Mouse (Mus musculus) right cerebral cortex, postnatal 25 days (tissue): ENCODE results near the gene Ankrd13c.
"Not testable (repeated sequence)": the region's sequence is repeated elsewhere in the genome, so short reads cannot be mapped to it uniquely, and the experiment has no call there.

Experiments
- DNase-seq: peaks from one replicate; pipeline ENCODE4 v3.0.0; 2022

Ankrd13c gene

GRCm38 (mm10) chr3:157946843-157947358 is at the start of gene Ankrd13c:
TSS of gene Ankrd13c (plus strand) at chr3:157947239.
- peak; percentile 93 for DNase-seq

GRCm38 (mm10) chr3:157897645-157898044 is 49.4 kb upstream of the Ankrd13c start:
- no peak for DNase-seq

DNA sequence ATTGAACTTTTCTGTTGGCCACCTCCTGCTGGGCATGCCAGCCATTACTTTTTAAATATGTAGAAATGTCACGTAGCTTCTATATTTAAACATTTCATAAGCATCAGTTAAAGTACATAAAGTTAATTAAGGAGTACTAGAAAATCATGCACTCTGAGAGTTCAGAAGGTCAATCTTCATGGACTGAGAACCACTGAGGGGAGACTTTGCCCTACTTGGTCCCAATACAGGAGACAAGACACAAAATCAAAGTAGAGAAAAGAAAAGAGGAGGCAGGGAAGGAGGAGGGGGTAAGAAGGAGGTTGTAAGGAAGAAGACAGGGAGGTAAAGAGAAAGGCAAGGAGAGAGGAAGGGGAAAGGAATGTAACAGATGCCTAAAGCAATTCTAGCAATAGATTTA is 47.1 kb upstream of the Ankrd13c start:
- DNase-seq: no peak

- no peak for DNase-seq
Observed at GRCm38 (mm10) chr3:157901721-157902120, 45.3 kb upstream of the Ankrd13c start.

DNA sequence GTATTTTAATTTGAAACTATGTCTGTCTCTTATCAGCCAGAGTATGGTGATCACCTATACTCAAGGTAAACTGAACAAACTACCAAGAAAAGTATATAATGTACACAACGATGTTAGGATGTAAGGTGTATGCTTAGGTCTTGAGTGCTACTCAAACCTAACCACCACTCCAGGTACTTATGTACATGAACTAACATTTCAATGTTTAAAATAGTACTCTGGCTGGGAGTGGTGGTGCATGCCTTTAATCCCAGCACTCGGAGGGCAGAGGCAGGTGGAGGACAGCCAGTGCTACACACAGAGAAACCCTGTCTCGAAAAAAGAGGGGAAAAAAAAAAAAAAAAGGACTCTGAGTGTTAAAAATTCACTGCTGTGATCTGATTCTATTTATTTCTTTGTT is 38.9 kb upstream of the Ankrd13c start:
- no peak for DNase-seq

- DNase-seq: no peak
Observed at GRCm38 (mm10) chr3:157910262-157910661, 36.8 kb upstream of the Ankrd13c start.

- no peak for DNase-seq
Observed at GRCm38 (mm10) chr3:157912155-157912554, 34.9 kb upstream of the Ankrd13c start.

DNA sequence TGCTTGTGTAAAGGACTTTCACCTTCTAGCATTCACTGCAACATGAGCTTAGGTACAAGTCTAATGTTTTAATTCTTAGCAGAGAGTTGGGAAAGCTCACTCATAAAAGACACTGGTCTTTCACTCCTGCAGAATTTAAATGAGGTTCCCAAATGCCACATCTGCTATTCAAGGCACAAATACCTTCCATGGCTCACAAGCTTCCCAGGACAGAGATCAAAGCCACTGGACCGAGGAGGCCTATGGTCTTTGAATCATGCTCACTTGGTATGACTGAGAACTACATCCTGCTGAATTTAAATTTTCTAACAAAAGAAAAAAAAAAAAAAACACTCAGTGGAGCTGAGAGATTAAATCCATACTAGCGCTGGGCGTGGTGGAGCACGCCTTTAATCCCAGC is 30.7 kb upstream of the Ankrd13c start:
- no peak for DNase-seq

DNA sequence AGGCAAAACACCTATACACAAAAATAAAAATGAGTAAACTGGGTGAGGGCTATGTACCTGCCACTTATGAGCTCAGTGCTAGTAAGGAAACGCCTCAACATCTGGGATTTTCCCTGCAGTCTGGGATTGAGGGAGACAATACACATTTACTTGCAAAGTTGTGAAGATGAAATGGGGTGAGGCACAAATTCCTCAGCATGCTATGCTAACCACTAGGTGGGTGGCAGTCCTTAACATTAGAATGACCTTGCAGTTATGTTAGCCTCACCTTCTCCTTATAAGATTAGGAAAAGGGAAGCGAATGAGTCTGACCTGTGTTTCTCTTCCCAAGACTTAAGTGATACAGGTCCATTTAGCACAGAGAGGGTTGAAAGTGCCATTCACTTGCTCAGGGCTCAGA is 25.7 kb upstream of the Ankrd13c start:
- no peak for DNase-seq

DNA sequence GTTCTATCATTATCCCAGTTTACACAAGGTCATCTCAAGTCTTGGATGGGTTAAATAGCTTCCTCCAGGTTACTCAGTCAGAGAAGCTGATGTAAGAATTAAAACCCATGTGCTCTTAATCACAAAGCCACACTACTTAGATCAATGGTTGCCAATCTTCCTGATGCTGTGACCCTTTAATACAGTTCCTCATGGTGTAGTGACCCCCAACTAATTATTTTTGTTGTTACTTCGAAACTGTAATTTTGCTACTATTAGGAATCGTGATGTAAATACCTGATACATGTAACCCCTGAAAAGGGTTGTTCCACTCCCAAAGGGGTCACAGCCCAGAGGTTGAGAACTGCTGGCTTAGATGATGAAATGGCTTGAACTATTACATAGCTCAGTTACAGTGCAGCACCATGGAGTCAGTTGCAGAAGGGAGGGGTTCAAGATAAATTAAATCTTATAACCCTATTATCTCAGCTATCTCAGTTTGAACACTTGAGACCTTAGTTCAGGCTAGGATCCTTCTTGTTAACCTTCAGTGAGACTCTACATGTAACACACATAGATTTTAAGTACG is 23.7 kb upstream of the Ankrd13c start:
- no peak for DNase-seq

DNA sequence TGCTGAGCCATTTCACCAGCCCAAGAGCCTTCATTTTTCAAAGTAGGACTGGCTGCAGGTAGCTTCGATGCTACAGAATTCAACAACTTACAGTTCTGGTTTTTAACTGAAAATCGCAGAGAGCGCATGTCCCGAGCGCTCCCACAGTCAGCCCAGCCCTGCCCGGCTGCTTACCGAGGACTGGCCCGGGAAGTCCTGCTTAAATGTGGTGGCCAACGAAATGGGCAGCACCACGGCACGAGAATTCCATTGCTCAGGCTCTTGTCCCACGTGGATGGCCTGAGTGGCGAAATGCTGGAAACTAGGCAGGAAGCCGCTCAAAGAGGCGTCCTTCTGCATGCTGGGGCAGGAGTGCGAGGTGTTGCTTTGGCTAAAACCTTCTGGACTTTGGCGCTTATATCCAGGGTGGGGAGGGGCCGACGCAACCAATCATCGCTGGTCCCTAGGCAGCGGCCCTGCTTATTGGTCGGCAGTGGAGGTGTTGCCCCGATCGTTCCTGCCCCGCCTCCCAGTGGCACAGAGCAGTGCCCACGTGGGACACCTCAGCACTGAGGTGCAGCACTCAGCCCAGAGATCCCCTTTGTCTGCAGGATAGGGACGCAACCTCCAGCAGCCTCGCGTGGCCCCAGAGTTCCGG is 22.2 kb upstream of the Ankrd13c start, which contains the start of gene Cth:
TSS of gene Cth (minus strand) at position 386 of the 637 bp plus-strand sequence.
- peak; percentile 84 for DNase-seq

DNA sequence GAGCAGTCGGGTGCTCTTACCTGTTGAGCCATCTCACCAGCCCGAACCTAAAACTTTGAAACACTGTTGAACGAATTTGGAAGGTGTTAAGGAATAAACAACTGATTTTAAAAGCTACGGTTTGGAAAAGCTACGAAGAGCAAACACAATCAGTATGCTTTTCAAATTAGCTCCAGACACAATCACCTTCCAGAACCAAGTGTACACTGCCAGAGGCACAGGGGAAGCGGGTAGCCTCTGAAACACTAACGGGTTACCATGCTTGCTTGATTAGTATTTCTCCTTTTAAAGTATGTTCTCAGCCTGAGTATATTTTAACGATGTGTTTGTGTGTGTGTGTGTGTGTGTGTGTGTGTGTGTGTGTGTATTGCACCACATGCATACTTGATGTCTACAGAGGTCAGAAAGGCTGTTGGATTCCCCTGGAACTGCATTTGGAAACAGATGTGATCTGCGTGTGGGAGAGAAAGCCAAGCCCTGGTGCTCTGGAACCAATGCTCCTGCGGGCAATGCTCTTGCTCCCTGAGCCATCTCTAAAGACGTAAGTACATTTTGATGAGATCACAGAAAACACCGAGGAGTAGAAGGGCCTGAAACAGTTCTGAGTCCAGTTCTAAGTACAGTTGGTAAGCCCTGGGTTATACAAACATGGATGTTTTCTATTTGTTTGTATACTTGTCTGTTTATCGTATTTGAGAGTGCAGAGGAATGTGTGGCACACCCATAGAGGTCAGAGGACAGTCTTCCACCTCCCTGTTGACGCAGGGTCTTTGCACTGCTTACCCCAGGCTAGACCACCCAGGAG is 21.1 kb upstream of the Ankrd13c start:
- DNase-seq: no peak

DNA sequence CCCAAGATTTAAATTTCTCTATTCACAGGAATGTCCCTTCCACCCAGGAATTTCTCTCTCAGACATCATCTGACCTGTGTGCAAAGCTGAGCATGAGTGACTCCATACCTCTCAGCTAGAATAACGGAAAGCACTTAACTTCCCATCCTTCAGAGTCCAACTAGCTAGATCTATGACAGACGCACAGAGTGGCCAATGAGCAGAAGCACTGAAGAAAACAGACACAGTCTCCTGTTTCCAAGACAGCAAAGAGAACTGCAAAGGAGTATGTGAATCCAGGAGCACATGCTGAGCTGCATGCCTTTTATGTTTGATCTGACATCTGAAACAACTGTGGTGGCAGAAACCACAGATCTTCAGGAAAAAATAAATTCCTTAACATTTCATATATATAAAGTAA is 20.3 kb upstream of the Ankrd13c start:
- no peak for DNase-seq

DNA sequence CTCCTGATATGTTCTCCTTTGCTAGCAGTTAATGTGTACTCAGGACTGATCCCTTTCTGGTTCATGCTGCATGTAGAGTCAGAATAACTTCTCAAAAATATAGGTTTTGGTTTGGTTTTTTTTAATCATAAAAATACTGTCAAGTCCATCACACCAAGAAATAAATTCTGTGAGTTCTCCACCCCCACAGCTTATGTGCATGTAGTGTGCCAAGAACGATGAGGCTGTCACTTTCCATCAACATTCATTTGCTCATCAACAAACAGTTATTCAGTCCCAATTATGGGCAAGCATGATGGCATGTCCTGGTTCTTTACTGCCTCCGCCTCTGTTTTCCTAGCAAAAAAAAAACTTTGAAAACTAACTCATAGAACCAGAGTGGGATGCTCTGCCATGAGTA is 18.3 kb upstream of the Ankrd13c start:
- DNase-seq: no peak

DNA sequence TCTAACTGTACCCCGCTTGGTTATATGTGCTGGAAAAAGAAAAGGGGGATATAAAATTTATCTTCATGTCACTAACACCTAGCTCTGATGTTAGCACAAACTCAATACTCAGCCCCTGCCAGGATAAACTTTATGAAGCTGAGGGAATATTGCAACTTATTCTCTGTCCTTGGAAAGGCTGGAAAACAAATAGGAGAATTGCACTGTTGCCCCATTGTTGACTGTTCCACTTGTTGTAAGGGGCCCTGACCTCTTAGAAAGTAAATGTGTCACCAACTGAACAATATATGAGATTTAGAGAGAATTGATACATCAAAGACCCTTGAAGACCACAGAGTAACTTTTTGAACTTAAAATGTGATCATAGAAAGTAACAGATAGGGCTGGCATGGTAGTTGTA is 17.6 kb upstream of the Ankrd13c start:
- DNase-seq: no peak

GRCm38 (mm10) chr3:157931592-157931991 is 15.4 kb upstream of the Ankrd13c start:
- no peak for DNase-seq

- DNase-seq: no peak
Observed at GRCm38 (mm10) chr3:157932074-157932473, 15.0 kb upstream of the Ankrd13c start.

DNA sequence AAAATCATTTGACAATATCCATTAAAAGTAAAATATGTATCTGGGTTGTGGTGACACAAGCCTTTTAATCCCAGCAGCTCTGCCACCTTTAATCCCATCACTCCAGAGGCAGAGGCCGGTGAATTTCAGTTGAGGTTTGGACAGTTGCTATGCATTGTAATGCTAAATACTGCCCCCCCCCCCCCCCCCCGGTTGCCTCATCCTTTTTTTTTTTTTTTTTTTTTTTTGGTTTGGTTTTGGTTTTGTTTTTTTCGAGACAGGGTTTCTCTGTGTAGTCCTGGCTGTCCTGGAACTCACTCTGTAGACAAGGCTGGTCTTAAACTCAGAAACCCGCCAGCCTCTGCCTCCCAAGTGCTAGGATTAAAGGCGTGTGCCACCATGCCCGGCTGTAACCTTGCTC is 13.8 kb upstream of the Ankrd13c start:
- DNase-seq: not testable (repeated sequence)

GRCm38 (mm10) chr3:157934301-157934823 is 12.7 kb upstream of the Ankrd13c start:
- DNase-seq: no peak

- no peak for DNase-seq
Observed at GRCm38 (mm10) chr3:157938585-157938984, 8.5 kb upstream of the Ankrd13c start.

GRCm38 (mm10) chr3:157947383-157948280 is 593 bp downstream of the Ankrd13c start:
- DNase-seq: peak; percentile 12

GRCm38 (mm10) chr3:157952716-157953115 is 5.7 kb downstream of the Ankrd13c start:
- no peak for DNase-seq
